Mouse (Mus musculus): ENCODE results near the gene Dpf2. TPM values are rescaled to one million over a fixed set of nuclear protein-coding genes. Genes with fewer than 3 reads are reported as not detected.
"Not testable (repeated sequence)": the region's sequence is repeated elsewhere in the genome, so short reads cannot be mapped to it uniquely, and the experiment has no call there.

Gene Dpf2
- total RNA-seq, 2 experiments from 2014 or later = 76.8 to 80.7 TPM

GRCm38 (mm10) chr19:5912103-5913006, 455 bp downstream of the Dpf2 start:
- intact Hi-C loops (cut with DNase I) = no loop called here

GRCm38 (mm10) chr19:5911430-5912102, 1.2 kb downstream of the Dpf2 start:
- intact Hi-C loops (cut with DNase I) = no loop called here
- DNase-seq (ENCODE audit: extremely low spot score in 1 of 2, low spot score in 2 of 2) = no peak

More at GRCm38 (mm10) chr19:5912103-5913006, 455 bp downstream of the Dpf2 start:
- peak; percentile 98 to 99 for DNase-seq (ENCODE audit: extremely low spot score in 1 of 2, low spot score in 2 of 2)

DNA sequence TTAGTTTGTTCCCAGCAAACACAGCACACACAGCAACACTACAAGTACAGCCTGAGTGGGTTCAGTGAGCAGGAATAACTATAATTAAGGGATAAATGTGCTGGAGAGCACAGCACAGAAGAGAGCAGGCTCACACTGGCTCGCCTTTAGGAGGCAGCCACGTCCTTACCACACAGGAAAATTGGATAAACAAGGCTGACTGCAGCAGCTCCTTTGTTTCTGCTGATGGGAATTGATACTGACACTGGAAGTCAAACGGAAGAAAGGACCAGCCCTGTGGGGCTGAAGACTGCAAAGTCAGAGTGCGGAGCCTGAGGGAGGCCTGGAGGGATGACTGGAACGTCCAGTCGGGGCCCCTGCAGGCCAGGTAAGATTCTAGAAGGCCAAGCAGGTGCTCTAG, 2.6 kb downstream of the Dpf2 start:
- intact Hi-C loops (cut with DNase I) = no loop called here
- DNase-seq (ENCODE audit: extremely low spot score in 1 of 2, low spot score in 2 of 2) = no peak

DNA sequence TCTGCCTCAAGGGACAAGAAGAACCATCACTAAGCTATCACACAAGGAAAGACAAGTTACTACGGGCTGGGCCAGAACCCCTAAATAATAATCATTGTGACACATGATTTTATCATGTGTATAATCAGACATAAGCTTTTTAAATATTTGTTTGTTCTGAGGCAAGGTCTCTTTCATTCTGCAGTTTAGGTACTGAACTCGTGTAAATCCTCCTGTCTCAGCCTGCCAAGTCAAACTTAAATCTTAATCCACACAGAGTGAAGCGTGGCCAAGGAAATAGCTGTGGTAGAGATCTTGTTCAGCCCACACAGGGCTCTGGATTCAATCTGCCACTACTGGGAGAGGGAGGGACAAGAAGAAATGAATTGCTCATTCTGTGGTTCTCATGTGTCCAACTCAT, 5.5 kb downstream of the Dpf2 start:
- intact Hi-C loops (cut with DNase I) = no loop called here
- no peak for DNase-seq (ENCODE audit: extremely low spot score in 1 of 2, low spot score in 2 of 2)

DNA sequence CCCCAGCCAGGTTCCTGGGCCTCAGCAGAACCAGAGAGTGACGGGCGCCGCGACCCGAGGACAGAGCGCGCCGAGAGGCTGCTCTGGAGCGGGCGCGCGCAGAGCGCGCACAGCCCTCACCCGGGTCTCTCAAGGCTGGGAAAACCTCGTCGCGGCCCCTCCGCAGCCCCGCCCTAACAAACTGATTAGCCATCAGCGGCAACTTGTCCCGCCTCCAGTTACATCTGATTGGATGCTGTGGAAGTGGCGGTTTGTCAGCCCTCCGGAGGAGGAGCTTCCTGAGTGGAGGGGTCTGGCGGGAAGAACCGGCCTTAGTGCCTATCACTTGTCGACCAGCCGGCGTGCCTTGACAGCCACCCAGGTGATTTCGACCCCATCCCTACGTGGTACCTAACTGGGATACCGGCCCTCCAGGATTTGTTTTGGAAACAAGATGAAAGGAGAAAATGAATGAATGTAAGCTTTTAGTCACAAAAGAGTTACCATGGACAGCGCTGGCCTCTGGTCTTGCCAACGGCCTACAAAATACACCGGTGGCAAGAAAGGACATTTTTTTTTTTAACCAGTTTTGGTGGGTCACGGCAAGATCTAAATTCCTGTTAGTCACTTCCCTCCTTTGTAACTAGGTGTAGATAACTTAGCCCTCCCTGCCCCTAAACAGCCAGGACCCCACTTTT, 18.7 kb downstream of the Dpf2 start, which contains the start of gene Tigd3:
Tigd3 (minus strand) TSS at position 148 of the 677 bp plus-strand sequence.
- DNase-seq (ENCODE audit: extremely low spot score in 1 of 2, low spot score in 2 of 2) = peak; percentile 95 to 97
- intact Hi-C loops (cut with DNase I) = loop anchor here (10.0 kb wide), 1 partner anchor 199 kb away; no protein-coding TSS in a partner anchor

- DNase-seq (ENCODE audit: extremely low spot score in 1 of 2, low spot score in 2 of 2) = no peak
- intact Hi-C loops (cut with DNase I) = loop anchor here (10.0 kb wide), 1 partner anchor 199 kb away; no protein-coding TSS in a partner anchor
Observed at GRCm38 (mm10) chr19:5893282-5894001, 19.4 kb downstream of the Dpf2 start.

GRCm38 (mm10) chr19:5892735-5893134, 20.1 kb downstream of the Dpf2 start:
- no peak for DNase-seq (ENCODE audit: extremely low spot score in 1 of 2, low spot score in 2 of 2)
- intact Hi-C loops (cut with DNase I) = loop anchor here (10.0 kb wide), 1 partner anchor 198 kb away; no protein-coding TSS in a partner anchor

- intact Hi-C loops (cut with DNase I) = loop anchor here (10.0 kb wide), 1 partner anchor 197 kb away; no protein-coding TSS in a partner anchor
- DNase-seq (ENCODE audit: extremely low spot score in 1 of 2, low spot score in 2 of 2) = no peak
Observed at GRCm38 (mm10) chr19:5892262-5892661, 20.5 kb downstream of the Dpf2 start.

- no peak for DNase-seq (ENCODE audit: extremely low spot score in 1 of 2, low spot score in 2 of 2)
- intact Hi-C loops (cut with DNase I) = loop anchor here (10.0 kb wide), 1 partner anchor 197 kb away; no protein-coding TSS in a partner anchor
Observed at GRCm38 (mm10) chr19:5891521-5892258, 21.1 kb downstream of the Dpf2 start.

DNA sequence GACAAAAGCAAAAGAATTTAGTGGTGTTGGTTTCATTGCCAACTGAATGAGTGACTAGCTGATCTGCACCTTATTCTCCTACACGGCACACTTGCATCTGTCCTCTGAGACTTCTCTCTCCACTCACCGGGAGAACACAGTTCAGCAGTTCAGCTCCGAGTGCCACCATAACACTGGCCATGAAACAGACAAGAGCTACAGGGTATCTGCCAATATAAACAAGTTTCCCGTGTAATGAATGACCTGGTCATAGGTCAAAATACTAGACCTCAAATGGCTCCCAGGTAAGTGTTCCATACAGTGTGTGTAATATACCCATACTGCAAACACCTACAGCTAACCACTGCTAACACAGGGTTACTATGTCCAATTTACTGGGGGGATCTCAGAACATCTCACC, 23.6 kb downstream of the Dpf2 start:
- intact Hi-C loops (cut with DNase I) = no loop called here
- DNase-seq (ENCODE audit: extremely low spot score in 1 of 2, low spot score in 2 of 2) = no peak

DNA sequence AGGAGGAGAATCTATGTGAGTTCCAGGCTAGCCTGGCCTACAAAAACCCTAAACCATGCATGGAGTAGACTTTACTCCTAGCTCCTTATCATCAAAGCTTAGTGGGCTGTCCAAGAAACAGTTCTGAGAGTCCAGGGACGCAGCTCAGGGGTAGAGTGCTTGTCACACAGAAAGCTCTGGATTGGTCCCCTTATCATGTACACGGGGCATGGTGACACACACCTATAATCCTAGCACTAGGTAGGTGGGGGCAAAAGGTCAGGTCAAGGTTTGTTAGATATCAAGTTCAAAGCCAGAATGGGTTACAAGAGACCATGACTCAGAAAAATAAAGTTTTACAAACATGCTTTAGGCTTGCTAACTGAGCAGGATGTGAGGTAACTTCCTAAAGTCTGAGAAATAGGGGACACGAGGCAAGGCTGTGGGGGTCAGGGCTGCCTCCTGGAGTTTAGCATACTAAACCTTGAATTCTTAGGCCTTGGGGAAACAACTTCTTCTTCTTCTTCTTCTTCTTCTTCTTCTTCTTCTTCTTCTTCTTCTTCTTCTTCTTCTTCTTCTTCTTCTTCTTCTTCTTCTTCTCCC, 25.5 kb downstream of the Dpf2 start:
- intact Hi-C loops (cut with DNase I) = no loop called here
- DNase-seq (ENCODE audit: extremely low spot score in 1 of 2, low spot score in 2 of 2) = no peak

- intact Hi-C loops (cut with DNase I) = no loop called here
- DNase-seq (ENCODE audit: extremely low spot score in 1 of 2, low spot score in 2 of 2) = no peak
Observed at GRCm38 (mm10) chr19:5885838-5886237, 27.0 kb downstream of the Dpf2 start.

- intact Hi-C loops (cut with DNase I) = no loop called here
- DNase-seq (ENCODE audit: extremely low spot score in 1 of 2, low spot score in 2 of 2) = no peak
Observed at GRCm38 (mm10) chr19:5883935-5884334, 28.9 kb downstream of the Dpf2 start.

DNA sequence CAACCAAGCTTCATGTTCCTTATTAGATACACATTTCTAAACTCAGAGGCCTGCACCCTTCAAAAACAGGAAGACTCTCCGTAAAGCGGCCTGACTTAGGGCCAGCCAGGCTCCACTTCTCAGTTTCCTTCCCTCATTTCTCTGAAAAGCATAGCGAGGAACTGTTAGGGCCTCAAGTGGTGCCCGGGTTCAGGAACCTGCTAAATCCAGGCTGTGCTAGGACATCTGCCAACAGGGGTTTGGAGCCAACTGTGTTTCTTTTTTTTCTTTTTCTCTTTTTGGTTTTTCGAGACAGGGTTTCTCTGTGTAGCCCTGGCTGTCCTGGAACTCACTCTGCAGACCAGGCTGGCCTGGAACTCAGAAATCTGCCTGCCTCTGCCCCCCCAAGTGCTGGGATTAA, 30.7 kb downstream of the Dpf2 start:
- intact Hi-C loops (cut with DNase I); DNase-seq (ENCODE audit: extremely low spot score in 1 of 2, low spot score in 2 of 2): not testable (repeated sequence)

- intact Hi-C loops (cut with DNase I) = no loop called here
- DNase-seq (ENCODE audit: extremely low spot score in 1 of 2, low spot score in 2 of 2) = no peak
Observed at GRCm38 (mm10) chr19:5881155-5881554, 31.7 kb downstream of the Dpf2 start.

DNA sequence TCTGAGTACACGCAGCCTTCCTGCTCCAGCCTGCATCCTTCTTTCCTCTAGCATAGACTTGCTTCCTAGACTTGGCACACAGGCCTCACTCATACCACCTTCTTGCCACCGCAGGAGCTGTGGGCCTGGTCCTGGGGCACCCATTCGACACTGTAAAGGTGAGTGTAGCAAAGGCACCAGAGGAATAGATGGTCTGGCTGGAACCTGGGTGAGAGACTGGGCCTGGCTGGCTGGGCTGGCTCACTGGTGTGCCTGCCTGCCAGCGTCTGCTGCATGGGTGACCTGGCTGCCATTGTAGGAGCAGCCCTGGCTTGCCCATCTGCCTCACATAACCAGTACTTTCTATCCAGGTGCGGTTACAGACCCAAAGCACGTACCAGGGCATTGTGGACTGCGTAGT, 33.1 kb downstream of the Dpf2 start:
- DNase-seq (ENCODE audit: extremely low spot score in 1 of 2, low spot score in 2 of 2) = no peak
- intact Hi-C loops (cut with DNase I) = loop anchor here (2.0 kb wide), 1 partner anchor 93 kb away; no protein-coding TSS in a partner anchor

- DNase-seq (ENCODE audit: extremely low spot score in 1 of 2, low spot score in 2 of 2) = no peak
- intact Hi-C loops (cut with DNase I) = loop anchor here (2.0 kb wide), 1 partner anchor 92 kb away; no protein-coding TSS in a partner anchor
Observed at GRCm38 (mm10) chr19:5878916-5879315, 33.9 kb downstream of the Dpf2 start.

Measured in left cerebral cortex, postnatal 10 days (tissue).